Mouse (Mus musculus) heart, adult 2 months (tissue): ENCODE results near the gene Hspb8. TPM values are rescaled to one million over a fixed set of nuclear protein-coding genes. Genes with fewer than 3 reads are reported as not detected.
"Not testable (repeated sequence)": the region's sequence is repeated elsewhere in the genome, so short reads cannot be mapped to it uniquely, and the experiment has no call there.

ENCODE experiments used
- DNase-seq, 2 experiments: peaks; one replicate each; pipeline ENCODE4 v3.0.0; 2021
- H3K27ac ChIP-seq: fragments of 200-600 bp; 2 replicates; pipeline ENCODE4 v1.8.1; 2022
- H3K27me3 ChIP-seq: fragments of 200-500 bp; 2 replicates; pipeline ENCODE4 v1.6.1; 2012; ENCODE audit warnings: mild to moderate bottlenecking, low read length, inconsistent platforms, mixed read lengths; ENCODE audit not compliant: control insufficient read depth, insufficient read depth
- H3K36me3 ChIP-seq: fragments of 200-500 bp; 2 replicates; pipeline ENCODE4 v1.6.1; 2012; ENCODE audit warnings: low read length, inconsistent platforms; ENCODE audit not compliant: control insufficient read depth, insufficient read depth
- H3K4me1 ChIP-seq: fragments of 200-500 bp; 2 replicates; pipeline ENCODE4 v1.6.1; 2011; ENCODE audit warnings: low read length; ENCODE audit not compliant: control insufficient read depth, insufficient read depth
- H3K4me3 ChIP-seq: fragments of 200-600 bp; 2 replicates; pipeline ENCODE4 v1.8.1; 2022
- H3K79me2 ChIP-seq: fragments of 200-500 bp; replicated peaks from 2 replicates; pipeline ENCODE4 v1.6.1; 2012; ENCODE audit warnings: mild to moderate bottlenecking, inconsistent platforms, low read length, moderate library complexity, mixed read lengths; ENCODE audit not compliant: control insufficient read depth, insufficient read depth
- H3K9ac ChIP-seq: fragments of 200-500 bp; 2 replicates; pipeline ENCODE4 v1.6.1; 2012; ENCODE audit warnings: low read depth, mild to moderate bottlenecking, control low read depth, inconsistent platforms, low read length, mixed read lengths
- CTCF ChIP-seq: fragments of 200-600 bp; IDR thresholded peaks from 2 replicates; pipeline ENCODE4 v1.8.1; 2022; ENCODE audit warnings: antibody characterized with exemption, mild to moderate bottlenecking, moderate library complexity
- EP300 ChIP-seq: fragments of 200-500 bp; IDR thresholded peaks from 2 replicates; pipeline ENCODE4 v1.6.1; 2011; ENCODE audit warnings: low read depth, low read length, control low read depth; ENCODE audit not compliant: insufficient read depth
- POLR2A ChIP-seq: fragments of 200-500 bp; IDR thresholded peaks from 2 replicates; pipeline ENCODE4 v1.6.1; 2011; ENCODE audit warnings: mild to moderate bottlenecking, low read depth, low read length, control low read depth; ENCODE audit not compliant: insufficient read depth
- WGBS: fragments of 180-500 bp; shearing (Covaris S2); methylation state at CpG from one replicate; pipeline ENCODE4 v1.1.7; 2018; 5-methylcytosine and 5-hydroxymethylcytosine counted together
- intact Hi-C: fragments of 180-260 bp; cut with DNase I; formaldehyde crosslinking; loops from one replicate; pipeline ENCODE4 v1.15.1; 2025
- polyA plus RNA-seq: library from polyadenylated mRNA; depleted of rRNA; stranded (reverse); fragments of >200 nt; gene quantifications from 2 replicates; pipeline ENCODE4 v1.2.3, GENCODE M21; 2012
- total RNA-seq, 2 experiments: library from RNA; stranded (reverse); gene quantifications; 2 replicates each; pipeline ENCODE4 v1.2.3; 2021

Hspb8 gene
- total and polyA plus RNA-seq, 3 experiments, result 419 to 552 (median 483) TPM

DNA sequence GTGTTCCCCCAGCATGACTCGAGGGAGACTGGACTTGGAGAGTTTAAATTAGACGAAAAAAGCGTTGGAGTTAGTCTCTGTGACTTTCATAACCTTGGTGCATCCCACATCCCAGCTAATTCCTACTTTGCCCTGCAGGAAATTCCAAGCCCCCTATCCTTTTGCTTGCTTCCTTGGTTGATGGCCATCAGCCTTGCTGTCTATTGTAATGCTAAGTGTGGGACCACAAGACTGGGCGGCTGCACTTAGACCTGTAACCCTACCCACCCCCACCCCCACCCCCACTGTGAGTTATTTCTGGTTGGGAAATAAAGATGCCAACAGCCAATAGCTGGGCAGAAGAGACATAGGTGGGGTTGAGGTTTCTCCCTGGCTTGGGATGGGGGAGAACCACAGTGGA is 15.7 kb upstream of the Hspb8 start:
- no peak overlapping the region for H3K9ac ChIP-seq
- peaks cover 2% of the 10 kb centered on the region; the same call in 1 of the 2 replicates for H3K4me1 ChIP-seq
- no peak for TF ChIP-seq CTCF
- no peak for TF ChIP-seq EP300
- TF ChIP-seq POLR2A, result no peak
- no peak overlapping the region for H3K4me3 ChIP-seq
- no peak overlapping the region for H3K27ac ChIP-seq
- intact Hi-C loops, result no loop called here
- no peaks in the 10 kb centered on the region for H3K27me3 ChIP-seq
- H3K36me3 ChIP-seq, result no peaks in the 10 kb centered on the region
- H3K79me2 ChIP-seq, result no peaks in the 10 kb centered on the region
- no peak for DNase-seq
- 38% methylated on average over 4 of the region's 4 CpGs for WGBS

DNA sequence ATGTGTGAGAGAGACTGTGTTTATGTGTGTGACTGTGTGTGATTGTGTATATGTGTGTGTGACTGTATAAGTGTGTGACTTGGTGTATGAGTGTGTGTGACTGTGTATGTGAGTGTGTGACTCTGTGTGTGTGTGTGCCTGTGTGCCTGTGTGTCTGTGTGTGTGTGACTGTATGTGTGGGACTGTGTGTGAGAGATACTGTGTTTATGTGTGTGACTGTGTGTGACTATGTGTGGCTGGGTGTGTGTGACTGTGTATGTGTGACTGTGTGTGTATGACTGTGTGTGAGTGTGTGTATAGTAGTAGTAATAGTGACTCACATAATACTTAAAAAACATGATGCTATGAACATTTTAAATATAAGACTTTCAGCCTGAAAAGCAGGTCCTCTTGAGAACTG is 13.5 kb upstream of the Hspb8 start:
- Histone ChIP-seq H3K79me2 (no peaks in the 10 kb centered on the region), H3K27me3 (no peaks in the 10 kb centered on the region), H3K27ac (no peak overlapping the region), H3K4me3 (no peak overlapping the region), H3K4me1 (no peaks in the 10 kb centered on the region), H3K9ac (no peak overlapping the region), H3K36me3 (no peaks in the 10 kb centered on the region)
- no peak for TF ChIP-seq POLR2A
- TF ChIP-seq CTCF, result no peak
- TF ChIP-seq EP300, result no peak
- DNase-seq, result no peak
- intact Hi-C loops, result no loop called here

DNA sequence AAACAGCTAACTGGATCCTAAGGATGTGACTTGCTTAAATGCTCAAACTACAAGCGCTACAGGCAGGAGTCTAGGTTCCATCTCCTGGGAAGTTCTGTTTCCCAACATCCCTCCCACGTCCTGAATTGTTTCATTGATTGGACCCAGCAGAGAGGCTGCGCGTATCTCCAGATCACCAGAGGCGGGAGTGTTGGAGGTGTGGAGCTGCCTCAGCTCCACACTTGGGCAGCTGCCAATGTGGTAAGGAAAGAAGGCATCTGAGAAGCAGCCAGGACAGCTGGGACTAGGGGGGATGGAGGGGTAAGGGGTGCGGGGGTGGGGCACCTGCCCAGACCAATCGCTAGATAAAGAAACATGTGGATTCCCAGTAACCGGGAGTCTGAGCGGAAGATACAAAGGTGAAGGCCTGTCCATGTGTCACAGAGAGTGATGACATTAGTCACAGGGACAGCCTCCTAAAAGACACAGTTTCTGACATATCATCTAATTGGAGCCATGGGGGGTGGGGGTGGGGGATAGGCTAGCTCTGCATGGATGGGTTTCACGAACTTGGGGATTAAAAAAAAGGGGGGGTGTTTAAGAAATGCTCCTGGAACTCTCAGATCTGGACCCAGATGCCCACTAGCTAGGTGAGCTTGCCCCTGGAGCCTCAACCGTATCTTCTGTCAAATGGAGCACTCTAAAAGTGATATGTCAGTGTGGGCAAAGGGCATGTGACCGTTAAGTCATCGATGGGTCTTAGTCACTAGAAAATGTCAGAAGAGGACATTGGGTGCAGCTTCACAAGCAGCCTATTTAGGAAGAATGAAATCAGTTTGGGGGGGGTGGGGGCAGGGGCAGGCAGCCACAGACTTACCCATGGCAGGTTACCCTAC is 12.5 kb upstream of the Hspb8 start:
- intact Hi-C loops, result no loop called here

GRCm38 (mm10) chr5:116432871-116433270 is 10.2 kb upstream of the Hspb8 start:
- WGBS, result 62% methylated on average over 7 of the region's 7 CpGs

More for the DNA sequence above, 12.5 kb upstream of the Hspb8 start:
- no peak for DNase-seq
- H3K9ac ChIP-seq, result no peak overlapping the region
- WGBS, result 54% methylated on average over 13 of the region's 13 CpGs
- H3K79me2 ChIP-seq, result no peaks in the 10 kb centered on the region
- H3K4me1 ChIP-seq, result no peaks in the 10 kb centered on the region
- no peak overlapping the region for H3K27ac ChIP-seq
- no peaks in the 10 kb centered on the region for H3K27me3 ChIP-seq
- TF ChIP-seq POLR2A (no peak), CTCF (no peak), EP300 (no peak)
- H3K36me3 ChIP-seq, result no peaks in the 10 kb centered on the region
- no peak overlapping the region for H3K4me3 ChIP-seq

GRCm38 (mm10) chr5:116426701-116427100 is 4.0 kb upstream of the Hspb8 start:
- TF ChIP-seq EP300 (no peak), POLR2A (no peak), CTCF (no peak)
- no peak overlapping the region for H3K27ac ChIP-seq
- H3K4me1 ChIP-seq, result no peaks in the 10 kb centered on the region
- H3K79me2 ChIP-seq, result no peaks in the 10 kb centered on the region
- H3K4me3 ChIP-seq, result no peak overlapping the region
- H3K27me3 ChIP-seq, result no peaks in the 10 kb centered on the region
- WGBS, result 85% methylated on average over 2 of the region's 2 CpGs
- intact Hi-C loops, result no loop called here
- DNase-seq, result no peak
- no peaks in the 10 kb centered on the region for H3K36me3 ChIP-seq
- no peak overlapping the region for H3K9ac ChIP-seq

More at GRCm38 (mm10) chr5:116432871-116433270, 10.2 kb upstream of the Hspb8 start:
- no peak overlapping the region for H3K9ac ChIP-seq
- intact Hi-C loops, result no loop called here
- H3K4me1 ChIP-seq, result no peaks in the 10 kb centered on the region
- H3K79me2 ChIP-seq, result no peaks in the 10 kb centered on the region
- no peak for DNase-seq
- no peaks in the 10 kb centered on the region for H3K36me3 ChIP-seq
- H3K27ac ChIP-seq, result no peak overlapping the region
- no peak overlapping the region for H3K4me3 ChIP-seq
- TF ChIP-seq EP300, result no peak
- no peak for TF ChIP-seq CTCF
- TF ChIP-seq POLR2A, result no peak
- H3K27me3 ChIP-seq, result no peaks in the 10 kb centered on the region

DNA sequence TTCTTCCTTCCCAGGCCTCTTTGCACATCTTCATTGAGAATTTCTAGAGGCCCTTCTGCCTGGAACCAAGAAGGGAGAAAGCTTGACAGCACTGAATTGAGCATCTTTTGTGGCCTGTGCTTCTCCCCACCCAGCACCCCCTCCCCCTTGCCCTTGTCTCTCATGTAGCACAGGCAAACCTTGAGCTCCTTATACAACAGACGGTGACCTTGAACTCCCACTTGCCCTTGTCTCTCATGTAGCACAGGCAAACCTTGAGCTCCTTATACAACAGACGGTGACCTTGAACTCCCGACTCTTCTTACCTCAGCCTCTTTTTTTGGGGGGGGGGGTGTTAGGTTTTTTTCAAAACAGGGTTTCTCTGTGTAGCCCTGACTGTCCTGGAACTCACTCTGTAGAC is 3.0 kb upstream of the Hspb8 start:
- H3K27ac ChIP-seq, DNase-seq, H3K9ac ChIP-seq, H3K27me3 ChIP-seq, H3K4me1 ChIP-seq, intact Hi-C loops, H3K79me2 ChIP-seq, H3K36me3 ChIP-seq, H3K4me3 ChIP-seq: not testable (repeated sequence)
- 95% methylated on average over 3 of the region's 3 CpGs for WGBS
